Mouse (Mus musculus) heart, postnatal 4 days (tissue): ENCODE data around the gene Tspan17. TPM values are rescaled to one million over a fixed set of nuclear protein-coding genes. Genes with fewer than 3 reads are reported as not detected.
A peak's percentile ranks its signal among the peaks of the same experiment; 100 is the strongest.
"Not testable (repeated sequence)": the region's sequence is repeated elsewhere in the genome, so short reads cannot be mapped to it uniquely, and the experiment has no call there.

ENCODE experiments used
- DNase-seq: peaks from one replicate; pipeline ENCODE4 v3.0.0; 2021
- total RNA-seq, 2 experiments: library from RNA; stranded (reverse); gene quantifications; 2 replicates each; pipeline ENCODE4 v1.2.3; 2021

The Tspan17 gene
- total RNA-seq, 2 experiments from 2014 or later, result 9.1 to 12.8 TPM

DNA sequence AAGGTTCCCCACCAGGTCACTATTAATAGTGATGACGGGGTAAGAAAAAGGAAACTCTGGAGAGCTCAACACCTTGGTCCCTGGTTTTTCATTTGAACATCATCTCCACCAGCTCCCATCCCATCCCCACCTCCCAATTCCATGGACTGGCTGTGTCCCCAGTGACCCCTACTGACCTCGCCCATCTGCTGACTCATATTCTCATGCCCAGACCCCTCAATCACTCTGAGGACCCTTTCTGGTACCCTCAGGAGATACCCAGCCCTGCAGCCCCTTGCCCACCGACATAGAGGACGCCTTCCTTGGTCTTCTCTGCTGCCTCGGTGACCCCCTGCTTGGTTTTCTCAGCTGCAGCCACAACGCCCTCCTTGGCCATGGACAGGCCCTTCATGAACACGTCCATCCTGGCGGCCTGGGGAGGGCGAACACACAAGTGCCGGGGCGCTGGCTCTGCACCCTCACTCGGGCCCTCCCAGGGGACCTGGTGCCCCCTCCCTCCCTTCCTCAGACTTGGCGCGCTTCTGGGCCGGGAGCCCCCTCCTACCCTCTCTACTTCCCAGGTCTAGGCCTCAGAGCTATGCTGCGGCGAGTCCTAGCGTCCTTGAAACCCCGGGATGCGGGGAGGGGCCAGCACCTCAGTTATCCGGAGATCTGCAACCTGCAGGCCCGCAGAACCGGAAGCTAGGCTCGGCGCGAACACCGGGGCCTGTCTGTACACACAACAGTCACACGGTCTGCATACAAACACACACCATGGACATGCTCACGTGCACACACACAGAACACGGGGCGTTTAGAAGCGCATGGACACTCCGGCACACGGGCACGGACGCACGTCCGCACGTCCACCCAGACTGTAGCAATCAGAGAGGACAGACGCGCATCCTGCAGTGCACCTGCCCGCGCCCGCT is 23.6 kb upstream of the Tspan17 start:
- no peak for DNase-seq

DNA sequence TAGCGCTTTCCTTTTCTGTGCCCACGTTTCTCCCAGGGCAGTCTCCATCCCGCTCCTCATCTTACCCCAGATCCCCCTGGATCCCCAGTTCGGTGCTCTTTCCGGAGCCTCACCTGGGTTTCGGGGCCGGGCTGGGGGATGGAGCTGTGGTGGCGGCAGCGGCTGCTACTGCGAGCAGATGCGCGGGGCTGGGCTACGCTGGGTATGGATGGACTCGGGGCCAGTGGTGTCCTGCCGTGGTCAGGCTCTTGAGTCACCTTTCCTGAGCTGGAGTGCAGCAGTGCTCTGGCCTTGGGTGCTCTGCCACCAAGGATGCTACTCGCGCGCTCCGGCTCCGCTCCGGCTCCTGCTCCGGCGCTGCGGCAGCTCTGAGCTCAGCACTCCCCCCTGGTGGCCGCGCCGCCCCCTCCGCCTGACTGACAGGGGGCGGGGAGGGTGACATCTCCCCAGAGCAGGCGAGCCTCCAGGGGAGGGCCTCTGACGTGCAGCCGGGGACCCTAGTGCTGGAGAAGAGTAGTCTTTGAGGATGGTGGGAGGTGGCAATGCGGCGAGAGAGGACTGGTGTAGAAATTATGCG is 22.9 kb upstream of the Tspan17 start, which contains the start of gene Sncb:
Sncb (minus strand) TSS at position 404 of the 577 bp plus-strand sequence.
- peak; percentile 68 for DNase-seq

DNA sequence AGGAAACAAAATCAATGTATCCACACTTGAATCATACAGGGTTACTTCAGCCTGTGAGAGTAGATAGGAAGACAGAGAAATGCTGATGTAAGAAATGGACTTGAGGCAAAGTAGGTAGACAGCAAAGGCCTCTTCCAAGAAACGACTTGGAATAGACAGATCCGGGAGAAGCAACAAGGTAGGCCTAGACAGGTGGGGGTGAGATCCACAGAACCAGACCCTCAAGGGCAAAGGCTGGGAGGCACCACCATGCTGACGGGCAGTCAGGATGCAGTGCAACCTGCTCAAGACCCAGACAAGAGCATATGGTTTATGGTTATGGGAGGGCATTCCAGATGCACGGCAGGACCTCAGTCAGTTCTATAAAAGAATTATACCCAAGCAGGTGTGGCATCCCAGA is 22.2 kb upstream of the Tspan17 start:
- DNase-seq, result no peak

DNA sequence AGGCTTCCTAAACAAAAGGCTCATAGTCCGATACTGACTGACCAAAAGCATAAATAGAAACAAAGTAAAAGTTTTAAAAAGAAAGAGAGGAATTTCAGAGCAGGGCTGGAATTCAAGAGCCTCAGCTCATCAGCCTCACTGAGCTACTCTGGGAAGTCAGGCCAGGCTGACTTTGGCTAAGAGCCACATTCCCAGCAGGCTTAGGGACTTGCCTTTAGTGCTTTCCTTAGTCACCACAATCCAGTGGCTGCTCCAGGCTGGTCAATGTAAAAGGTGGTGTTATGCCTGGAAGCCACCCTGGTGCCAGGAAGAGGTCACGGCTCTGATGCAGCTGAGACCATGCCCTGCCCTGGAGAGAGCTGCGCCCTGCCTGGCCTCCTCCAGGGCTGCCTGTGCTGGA is 8.6 kb upstream of the Tspan17 start:
- peak; percentile 47 for DNase-seq

DNA sequence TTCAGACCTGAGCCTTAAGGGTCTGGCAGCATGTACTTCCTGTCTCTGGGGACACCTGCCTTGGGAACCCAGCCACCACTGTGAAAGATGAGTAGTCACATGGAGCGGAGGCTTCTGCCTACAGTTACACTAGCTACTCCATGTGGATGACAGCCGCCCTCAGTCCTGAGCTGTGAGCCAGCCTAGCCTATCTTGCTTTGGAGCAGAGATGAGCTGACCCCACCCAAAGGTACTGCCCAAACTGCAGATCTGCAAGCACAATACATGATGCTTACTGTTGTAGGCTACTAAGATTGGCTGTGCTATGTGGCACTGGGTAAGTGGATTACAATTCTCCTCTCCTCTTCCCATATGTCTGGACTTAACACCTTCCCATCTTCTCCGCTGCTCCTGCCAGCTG is 8.1 kb upstream of the Tspan17 start:
- no peak for DNase-seq

DNA sequence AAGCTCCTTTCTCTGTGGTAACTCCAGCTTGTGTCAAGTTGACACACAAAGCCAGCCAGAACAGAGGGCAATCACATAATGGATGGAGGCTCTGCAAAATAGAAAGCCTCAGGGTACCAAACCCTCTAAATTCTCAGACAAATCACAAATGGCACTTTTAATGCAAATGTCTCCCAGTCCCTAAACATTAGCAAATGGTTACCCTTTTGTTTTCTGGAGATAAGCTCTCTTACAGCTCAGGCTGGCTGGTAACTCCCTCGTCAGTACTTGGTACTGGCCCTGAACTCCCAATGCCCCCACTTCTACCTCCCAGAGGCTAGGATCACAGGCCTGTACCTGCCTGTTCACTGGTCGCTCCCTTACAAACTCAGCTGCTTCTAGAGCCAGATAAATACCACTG is 5.9 kb upstream of the Tspan17 start:
- no peak for DNase-seq

DNA sequence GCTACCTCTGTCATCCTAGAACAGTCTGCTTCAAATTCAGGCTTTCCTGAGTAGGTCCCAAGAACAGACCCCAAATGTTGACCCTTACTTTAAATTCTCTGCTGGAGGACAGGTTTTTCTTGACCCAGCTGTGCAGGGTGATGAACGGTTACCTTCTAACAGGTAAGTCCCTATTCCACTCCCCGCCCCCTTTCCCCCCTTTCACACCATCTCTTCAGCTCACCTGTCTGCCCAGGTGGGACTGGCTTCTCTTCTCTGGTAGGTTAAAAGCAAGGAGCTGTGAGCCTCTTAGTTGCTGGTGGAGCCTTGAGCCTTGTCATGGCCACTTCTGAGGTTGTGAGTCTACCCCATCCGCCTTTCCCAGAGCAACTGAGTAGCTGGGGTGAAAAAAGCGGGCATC is 5.5 kb upstream of the Tspan17 start, which contains the start of gene Eif4e1b:
Eif4e1b (plus strand) TSS at position 301 of the 400 bp plus-strand sequence.
- DNase-seq, result no peak

DNA sequence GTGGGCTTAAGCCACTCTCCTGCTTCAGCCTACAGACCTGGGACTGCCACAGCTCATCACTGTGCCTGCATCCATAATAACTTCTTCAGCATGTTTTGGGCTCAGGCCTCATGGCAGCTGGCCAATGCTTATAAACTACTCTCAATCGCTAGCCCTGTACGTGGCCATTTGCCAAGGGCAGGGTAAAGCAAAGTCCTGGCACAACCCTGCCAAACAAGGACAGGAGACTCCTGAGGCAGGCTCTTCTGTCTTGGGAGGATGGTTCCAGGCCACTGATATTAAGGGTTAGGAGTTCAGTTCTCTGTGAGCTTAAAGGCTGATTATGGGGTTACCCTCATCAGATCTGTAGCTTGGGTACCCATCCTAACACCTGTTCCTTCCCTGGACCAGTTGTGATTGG is 1.6 kb upstream of the Tspan17 start:
- not testable (repeated sequence) for DNase-seq

DNA sequence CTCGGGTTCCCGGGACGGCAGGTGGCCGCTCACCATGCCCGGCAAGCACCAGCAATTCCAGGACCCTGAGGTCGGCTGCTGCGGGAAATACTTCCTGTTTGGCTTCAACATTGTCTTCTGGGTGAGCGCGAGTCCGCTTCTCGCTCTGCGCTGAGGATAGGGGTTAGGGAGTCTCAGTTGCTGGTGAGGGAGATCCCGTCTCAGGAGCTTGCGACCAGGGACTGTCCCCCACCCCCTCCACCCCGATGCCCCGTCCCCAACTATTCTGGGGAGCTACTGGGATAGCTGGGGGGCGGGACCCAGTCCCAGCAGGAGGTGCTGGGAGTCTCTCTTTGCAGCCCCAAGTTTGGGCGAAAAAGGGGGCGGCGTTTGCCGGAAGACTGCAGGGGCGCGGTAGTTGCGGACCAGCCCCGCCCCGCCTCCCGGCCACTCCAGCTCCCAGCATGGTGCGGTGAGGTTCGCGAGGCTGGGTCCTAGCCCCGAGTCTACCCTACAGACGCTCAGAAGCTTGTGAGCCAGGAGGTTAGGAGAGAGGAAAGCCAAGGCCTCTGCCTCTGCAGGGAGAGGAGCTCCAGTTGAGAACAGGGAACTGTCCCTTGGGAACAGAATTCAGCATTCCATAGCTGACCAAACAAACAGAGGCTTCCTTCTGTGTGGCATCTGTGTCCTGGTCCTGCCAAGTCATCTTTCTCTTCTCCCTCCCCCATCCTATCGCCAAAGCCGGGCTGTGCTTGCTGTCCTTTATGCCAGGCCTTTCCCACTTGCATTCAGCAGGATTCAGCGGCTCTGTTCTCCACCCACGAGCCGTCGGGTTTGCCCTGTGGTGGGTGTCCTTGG is 602 bp downstream of the Tspan17 start:
- DNase-seq, result peak; percentile 47

DNA sequence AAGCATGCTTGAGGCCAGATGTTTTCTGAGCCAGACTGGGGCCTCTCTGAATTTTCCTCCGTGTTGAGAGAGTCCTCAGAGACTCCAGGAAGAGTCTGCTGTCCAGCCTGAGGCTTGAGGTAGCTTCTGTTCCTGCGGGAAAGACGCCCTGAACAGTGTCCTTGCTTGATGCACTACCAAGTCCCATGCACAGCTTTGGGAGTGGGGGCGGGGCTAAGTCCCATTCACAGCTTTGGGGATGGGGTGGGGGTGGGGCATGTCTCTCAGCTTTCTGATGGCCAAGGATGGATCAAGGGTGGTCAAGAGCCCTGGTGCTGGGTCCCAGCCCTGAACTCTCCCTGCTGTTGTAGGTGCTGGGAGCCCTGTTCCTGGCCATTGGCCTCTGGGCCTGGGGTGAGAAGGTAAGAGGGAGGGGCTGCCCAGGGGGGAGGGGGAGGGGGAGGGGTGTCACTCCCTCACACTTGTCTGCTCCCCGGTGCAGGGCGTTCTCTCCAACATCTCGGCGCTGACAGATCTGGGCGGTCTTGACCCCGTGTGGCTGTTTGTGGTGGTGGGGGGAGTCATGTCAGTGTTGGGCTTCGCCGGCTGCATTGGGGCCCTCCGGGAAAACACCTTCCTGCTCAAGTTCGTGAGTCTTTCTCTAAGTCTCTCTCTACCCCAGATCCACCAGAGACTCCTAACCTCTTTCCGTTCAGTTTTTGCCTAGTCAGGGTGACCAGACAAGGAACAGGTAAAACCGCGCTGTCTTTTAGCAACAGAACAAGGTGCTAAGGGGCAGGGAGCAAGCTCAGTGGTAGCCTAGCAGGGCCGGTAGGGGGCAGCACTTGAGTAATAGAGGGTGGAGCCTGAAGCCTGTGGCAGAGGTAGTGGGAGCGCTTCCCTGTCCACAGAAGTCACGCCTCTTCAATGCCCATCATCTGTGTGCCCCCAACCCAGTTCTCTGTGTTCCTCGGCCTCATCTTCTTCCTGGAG is 3.4 kb downstream of the Tspan17 start:
- peak; percentile 32 for DNase-seq

DNA sequence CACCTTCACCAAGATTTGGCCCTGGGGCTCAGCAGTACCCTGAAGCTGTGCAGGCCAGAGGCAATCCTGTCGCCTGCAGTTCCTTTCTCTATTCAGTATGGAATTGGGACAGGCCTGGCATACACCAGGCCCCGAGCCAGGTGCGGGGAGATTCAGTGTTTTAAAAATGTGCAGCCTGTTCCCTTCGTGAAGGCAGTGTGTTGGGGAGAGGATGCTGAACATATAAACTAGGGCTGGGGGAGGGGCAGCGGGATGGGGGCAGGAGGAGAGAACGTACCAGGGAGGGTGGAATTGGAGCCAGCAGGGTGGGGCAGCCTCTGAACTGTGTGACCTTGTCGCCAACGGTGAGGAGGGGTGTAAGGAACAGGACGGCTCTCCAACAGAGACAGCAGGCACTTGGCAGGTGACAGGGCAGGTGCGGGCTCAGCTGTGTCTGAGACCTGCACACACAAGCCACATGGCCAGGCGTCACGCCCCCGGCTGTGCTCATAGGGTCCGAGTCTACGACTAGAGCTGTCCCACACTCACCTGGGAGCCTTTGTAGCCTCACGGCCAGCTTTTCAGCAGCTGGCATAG is 4.9 kb downstream of the Tspan17 start:
- no peak for DNase-seq

DNA sequence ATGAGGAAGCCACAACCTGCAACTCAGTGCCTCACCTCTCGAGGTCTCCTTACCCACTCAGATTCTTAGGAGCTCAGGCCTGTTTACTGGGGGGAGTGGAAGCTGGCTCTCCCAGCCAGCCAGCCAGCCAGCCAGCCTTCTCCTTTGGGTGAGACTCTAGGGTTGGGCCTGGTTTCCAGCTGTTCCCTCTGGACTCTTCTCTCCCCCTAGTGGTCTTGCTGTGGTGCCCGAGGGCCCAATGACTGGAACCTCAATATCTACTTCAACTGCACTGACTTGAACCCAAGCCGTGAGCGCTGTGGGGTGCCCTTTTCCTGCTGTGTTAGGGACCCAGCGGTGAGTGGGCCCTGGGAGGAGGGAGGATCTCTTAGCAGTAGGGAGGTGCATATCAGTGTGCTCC is 5.7 kb downstream of the Tspan17 start:
- no peak for DNase-seq

DNA sequence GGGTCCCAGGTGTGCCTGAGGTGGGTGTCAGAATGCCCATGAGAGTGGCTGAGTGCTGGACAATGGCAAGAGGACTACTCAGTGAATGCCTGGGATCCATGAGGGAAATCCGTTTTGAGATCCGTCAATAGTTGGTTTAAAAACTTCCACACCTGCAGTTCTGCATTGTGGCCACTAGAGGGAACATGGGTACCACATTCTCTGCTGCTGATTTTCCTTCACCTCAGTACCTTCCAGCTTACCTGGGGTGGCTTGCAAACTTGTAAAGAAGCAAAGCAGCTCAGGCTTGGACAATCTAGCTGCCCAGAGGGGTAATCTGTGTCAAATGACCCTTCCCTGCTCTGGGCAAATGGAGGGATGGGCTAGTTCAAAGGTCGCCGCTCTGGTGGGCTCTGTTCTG is 8.2 kb downstream of the Tspan17 start:
- peak; percentile 41 for DNase-seq

DNA sequence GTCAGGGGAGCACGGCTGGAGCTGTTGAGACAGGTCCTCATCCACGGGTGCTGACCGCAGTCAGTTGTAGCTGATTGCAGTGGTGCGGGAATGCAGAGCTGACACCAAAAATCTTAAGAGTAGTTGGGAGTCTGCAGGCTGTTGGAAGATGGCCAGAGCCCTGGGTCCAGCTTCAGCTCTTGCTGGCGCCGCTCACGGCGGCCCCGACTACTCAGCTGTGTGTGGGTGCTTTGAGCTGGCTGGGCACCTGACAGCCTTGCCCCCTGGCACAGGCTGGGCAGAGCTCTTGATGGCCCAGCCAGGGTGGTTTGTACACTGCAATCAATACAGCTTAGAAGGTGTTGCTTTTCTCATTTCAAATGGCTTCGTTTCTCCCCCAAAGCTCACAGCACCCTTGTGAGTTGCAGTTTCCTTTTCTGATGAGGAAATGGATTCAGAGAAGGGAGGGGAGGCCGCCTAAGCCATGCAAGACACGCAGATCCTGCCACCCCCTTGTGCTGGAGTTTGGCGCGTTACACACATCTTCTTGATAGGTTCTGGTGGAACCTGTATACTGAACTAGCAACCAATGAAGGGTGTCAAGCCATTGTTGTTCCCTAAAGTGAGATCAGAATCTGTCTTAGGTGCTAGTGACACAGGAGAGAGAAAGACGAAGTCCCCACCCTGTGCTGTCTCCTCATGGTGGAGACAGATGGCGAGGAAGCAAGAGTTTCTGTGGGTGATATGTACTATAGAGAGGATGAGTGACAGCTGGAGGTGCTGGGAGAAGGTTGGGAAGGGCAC is 8.9 kb downstream of the Tspan17 start:
- no peak for DNase-seq

DNA sequence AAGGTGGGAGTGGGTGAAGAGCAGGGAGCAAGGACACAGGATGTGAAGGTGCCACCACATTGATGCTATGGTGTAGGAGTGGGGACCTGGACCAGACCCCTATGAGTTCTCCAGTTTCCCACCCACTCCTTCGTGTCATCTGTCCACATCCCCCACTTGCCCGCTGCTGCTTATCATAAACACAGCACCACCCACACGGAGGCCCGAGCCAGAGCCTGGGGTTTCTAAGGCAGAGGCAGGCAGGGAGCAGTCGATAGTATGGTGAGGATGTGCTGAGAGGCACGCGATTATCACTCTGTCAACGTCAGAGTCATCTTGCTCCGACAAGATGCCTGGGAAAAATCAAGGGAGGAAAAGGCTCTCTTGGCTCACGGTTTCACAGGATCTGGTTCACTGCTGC is 9.6 kb downstream of the Tspan17 start:
- no peak for DNase-seq

DNA sequence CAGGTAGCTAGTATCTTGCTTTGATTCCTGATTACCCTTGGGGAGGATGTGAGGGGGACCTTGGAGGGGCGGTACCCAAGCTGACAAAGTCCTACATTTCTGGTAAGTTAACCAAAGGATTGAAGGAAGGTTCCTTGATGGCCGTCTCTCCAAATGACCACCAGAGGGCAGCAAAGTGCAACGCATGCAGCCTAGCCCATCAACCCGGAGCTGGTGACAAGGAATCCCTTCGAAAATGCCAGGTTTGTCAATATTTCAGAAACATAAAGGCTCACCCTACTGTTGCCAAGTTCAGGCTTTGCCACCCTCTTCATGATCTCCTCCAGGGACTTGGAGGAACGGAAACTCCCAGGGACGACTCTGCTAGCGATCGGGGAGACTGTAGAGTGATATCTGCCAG is 10.5 kb downstream of the Tspan17 start:
- peak; percentile 78 for DNase-seq

DNA sequence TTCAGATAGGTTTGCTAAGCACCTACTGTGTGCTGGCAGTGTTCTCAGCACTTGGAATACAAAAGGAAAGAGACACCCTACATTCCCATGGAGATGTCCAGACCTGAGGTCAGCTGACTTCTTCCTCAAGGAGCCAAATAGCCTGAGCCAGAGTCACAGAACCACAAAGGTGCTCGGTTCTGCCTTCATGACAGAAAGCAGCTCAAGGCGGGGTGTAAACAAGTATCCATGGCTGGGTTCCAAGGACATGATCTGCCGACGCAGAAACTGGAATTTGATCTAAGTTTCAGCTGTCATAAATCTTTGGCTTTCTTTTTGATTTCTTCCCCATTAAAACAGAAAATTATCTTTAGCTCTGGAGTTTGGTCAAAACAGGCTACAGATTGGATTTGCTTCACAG is 11.0 kb downstream of the Tspan17 start:
- DNase-seq, result no peak

DNA sequence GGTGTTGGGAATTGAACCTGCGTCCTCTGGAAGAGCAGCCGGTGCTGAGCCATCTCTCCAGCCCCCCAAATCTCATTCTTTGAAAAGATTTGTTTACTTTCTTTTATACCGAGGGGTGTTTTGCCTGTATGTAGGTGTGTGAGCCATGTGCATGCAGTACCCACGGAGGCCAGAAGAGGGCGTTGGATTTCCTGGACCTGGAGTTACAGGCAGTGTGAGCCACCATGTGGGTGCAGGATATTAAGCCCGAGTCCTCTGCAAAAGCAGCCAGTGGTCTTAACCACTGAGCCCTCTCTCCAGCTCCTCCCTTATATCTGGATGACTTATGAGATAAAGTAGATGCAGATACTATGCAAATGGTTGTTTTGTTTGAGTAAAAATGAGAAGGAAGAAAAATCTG is 13.8 kb downstream of the Tspan17 start:
- DNase-seq, result no peak

DNA sequence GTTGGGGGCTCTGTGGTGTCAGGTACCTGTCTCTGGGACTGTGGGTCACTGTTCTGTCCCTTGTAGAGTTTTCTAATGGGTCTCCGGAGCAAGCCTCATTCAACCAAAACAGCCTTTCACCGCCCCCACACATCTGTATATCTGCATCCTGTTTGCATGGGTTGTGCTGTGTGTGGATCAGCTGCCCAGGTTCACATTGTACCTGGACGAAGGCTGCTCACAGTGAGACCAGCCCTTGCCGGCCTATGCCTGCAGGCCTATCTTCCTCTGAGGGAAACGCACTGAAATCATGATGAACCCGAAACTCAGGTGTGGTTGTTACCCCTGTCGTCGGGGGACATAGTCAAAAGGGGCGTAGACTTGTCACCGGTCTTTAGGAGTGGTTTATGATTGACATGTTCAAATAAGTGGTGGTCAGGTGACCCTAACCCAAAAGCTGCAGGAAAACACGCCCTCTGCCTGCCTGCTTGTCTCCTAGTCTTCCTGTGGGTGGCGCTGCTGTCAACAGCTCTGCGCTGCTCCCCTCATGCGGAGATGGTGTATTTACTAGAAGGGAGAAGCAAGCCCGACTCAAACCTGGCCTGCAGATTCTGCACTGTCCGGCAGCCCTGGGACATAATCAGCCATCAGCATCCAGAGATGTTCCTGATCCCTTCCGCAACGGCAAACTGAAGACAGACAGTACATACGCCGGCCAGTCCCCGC is 16.1 kb downstream of the Tspan17 start:
- DNase-seq, result no peak

DNA sequence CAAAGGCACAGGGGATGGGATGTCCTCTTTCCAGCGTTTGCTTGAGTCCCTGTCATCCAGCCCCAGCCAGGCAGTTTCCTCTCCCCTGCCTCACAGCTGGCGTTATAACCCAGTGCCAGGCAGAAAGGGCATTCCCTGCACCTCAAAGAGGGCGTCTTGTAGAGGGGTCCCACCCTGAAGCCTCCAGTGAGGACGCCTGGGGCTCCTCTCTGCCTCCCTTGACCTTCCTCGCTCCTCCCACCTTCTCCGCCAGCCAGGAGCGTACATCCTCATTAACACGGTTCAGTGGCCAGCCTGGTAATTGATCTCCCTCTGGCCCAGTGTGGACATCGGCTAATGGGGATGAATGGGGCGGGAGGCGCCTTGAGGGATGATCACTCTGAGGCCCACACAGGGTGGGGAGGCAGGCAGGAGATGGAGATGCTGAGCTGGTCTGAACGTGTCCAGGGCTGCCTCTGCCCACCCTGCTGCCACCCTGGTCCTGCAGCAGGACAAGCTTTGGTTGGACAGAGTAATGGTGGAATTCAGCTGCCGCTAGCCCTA is 17.3 kb downstream of the Tspan17 start:
- DNase-seq, result no peak
